Mouse (Mus musculus): ENCODE data around the gene Tnmd. TPM values are rescaled to one million over a fixed set of nuclear protein-coding genes. Genes with fewer than 3 reads are reported as not detected.
A peak's percentile ranks its signal among the peaks of the same experiment; 100 is the strongest.

The Tnmd gene
- polyA plus RNA-seq (2015; fragmentation: Nextera tagmentation; extraction: Ambion mirVana), result 41.5 and 42.7 TPM in 2 replicates

GRCm38 (mm10) chrX:133850680-133851079 lies at the start of gene Tnmd:
Gene Tnmd (plus strand): TSS chrX:133850980.
- Histone ChIP-seq H3K27me3 (peaks cover 7% of the 10 kb centered on the region; the same call in 1 of the 2 replicates), H3K4me3 (no peak within 1 kb of the TSS), H3K4me1 (no peaks in the 10 kb centered on the region), H3K4me2 (replicated peaks) (no peak within 1 kb of the TSS), H3K36me3 (no peaks in the 10 kb centered on the region), H3K9ac (no peak within 1 kb of the TSS), H3K9me3 (no peaks in the 10 kb centered on the region), H3K27ac (no peak within 1 kb of the TSS)
- no peak for ATAC-seq (ENCODE audit: low FRiP score, low read depth)
- 59% methylated on average over 5 of the region's 5 CpGs for WGBS

DNA sequence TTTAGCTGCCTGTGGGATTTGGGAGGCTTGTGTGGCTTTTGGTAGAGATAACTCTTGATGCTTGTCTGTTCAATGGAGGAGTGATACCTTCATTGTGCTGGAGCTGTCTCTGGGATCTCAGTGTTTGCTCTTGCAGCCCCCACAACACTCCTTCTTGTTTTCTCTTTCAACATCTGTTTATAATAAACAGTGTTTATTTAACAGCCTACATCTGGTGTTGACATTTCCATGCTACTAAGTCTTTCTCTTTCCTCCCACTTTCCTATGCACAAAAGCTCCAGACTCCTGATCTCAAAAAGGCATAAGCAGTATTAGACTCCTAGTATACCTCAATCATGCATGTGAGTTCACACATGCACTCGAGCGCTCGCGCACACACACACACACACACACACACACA lies 2.9 kb downstream of the Tnmd start:
- Histone ChIP-seq H3K36me3 (no peaks in the 10 kb centered on the region), H3K27ac (no peak overlapping the region; the same call in 1 of the 2 replicates), H3K27me3 (peaks cover 12% of the 10 kb centered on the region; the same call in 1 of the 2 replicates), H3K4me2 (replicated peaks) (no peak overlapping the region), H3K4me1 (no peaks in the 10 kb centered on the region), H3K9ac (no peak overlapping the region), H3K9me3 (no peaks in the 10 kb centered on the region), H3K4me3 (no peak overlapping the region)
- WGBS, result 62% methylated on average over 4 of the region's 4 CpGs
- no peak for ATAC-seq (ENCODE audit: low FRiP score, low read depth)

- ATAC-seq (ENCODE audit: low FRiP score, low read depth), result no peak
- no peak overlapping the region for H3K9ac ChIP-seq
- H3K27me3 ChIP-seq, result peaks cover 8% of the 10 kb centered on the region; the same call in 1 of the 2 replicates
- no peak overlapping the region for H3K4me2 ChIP-seq (replicated peaks)
- H3K36me3 ChIP-seq, result no peaks in the 10 kb centered on the region
- H3K27ac ChIP-seq, result no peak overlapping the region
- 90% methylated on average over 6 of the region's 6 CpGs for WGBS
- H3K9me3 ChIP-seq, result no peaks in the 10 kb centered on the region
- H3K4me1 ChIP-seq, result no peaks in the 10 kb centered on the region
- H3K4me3 ChIP-seq, result no peak overlapping the region
These were observed 19.0 kb downstream of the Tnmd start for GRCm38 (mm10) chrX:133869743-133870142.

- H3K4me3 ChIP-seq, result no peak overlapping the region
- no peaks in the 10 kb centered on the region for H3K9me3 ChIP-seq
- H3K4me1 ChIP-seq, result no peaks in the 10 kb centered on the region
- H3K27me3 ChIP-seq, result no peaks in the 10 kb centered on the region
- H3K9ac ChIP-seq, result no peak overlapping the region
- H3K36me3 ChIP-seq, result peaks cover 10% of the 10 kb centered on the region
- no peak overlapping the region for H3K27ac ChIP-seq
- ATAC-seq (ENCODE audit: low FRiP score, low read depth), result no peak
- H3K4me2 ChIP-seq (replicated peaks), result no peak overlapping the region
- WGBS, result 97% methylated on average over 3 of the region's 3 CpGs
These were observed 36.5 kb downstream of the Tnmd start for GRCm38 (mm10) chrX:133887308-133887707.

DNA sequence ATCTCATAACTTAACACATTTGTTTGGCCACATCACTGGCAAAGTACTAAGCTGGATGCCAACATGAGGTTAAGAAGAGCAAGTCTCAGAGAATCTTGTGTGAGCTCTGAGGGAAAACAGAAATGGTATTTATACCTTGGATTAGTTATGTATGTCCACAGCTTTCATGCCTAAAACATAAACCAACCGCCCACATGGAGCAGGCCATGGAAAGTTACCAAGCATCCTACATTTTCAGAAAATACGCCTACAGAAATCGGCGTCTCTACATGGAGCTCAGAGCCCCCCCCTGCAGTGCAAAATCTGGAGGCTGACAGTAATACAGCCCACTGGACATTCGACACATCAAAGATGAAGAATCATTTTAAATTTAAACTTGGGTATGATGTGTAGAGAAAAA lies 37.3 kb downstream of the Tnmd start:
- Histone ChIP-seq H3K4me2 (replicated peaks) (no peak overlapping the region), H3K9me3 (no peaks in the 10 kb centered on the region), H3K27me3 (no peaks in the 10 kb centered on the region), H3K36me3 (peaks cover 10% of the 10 kb centered on the region), H3K9ac (no peak overlapping the region), H3K4me1 (no peaks in the 10 kb centered on the region), H3K27ac (no peak overlapping the region), H3K4me3 (no peak overlapping the region)
- 89% methylated on average over 5 of the region's 5 CpGs for WGBS
- ATAC-seq (ENCODE audit: low FRiP score, low read depth), result no peak

DNA sequence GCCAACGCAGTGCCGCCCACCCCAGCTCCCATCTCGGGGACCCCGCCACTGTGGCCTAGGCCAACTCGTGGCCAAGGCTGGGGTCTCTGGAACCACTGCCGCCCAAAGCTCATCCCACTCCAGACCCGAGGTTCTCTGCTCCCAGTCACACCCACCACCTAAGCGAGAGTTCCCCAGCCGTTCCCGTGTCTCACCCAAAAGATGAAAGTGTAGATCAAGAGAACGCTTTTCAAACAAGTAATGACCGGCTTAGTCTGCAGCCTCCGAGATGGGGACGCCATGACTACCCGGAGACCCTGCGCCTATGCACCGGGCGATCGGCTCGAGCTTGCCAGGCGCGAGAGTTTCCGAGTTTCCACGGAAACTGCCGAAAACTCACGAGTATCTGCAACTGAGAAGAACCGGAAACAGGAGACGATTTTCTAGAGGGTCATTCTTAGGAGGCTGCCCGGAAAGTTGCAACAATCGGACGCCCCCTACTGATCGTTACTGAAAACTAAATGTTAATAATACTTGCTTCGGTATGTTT lies 47.3 kb downstream of the Tnmd start, which contains the start of gene Tspan6:
Gene Tspan6, minus strand, starts transcription at position 416 of the 529 bp plus-strand sequence.
- peak within 1 kb of the TSS; percentile 61 for H3K27ac ChIP-seq
- ATAC-seq (ENCODE audit: low FRiP score, low read depth), result peak; percentile 95

DNA sequence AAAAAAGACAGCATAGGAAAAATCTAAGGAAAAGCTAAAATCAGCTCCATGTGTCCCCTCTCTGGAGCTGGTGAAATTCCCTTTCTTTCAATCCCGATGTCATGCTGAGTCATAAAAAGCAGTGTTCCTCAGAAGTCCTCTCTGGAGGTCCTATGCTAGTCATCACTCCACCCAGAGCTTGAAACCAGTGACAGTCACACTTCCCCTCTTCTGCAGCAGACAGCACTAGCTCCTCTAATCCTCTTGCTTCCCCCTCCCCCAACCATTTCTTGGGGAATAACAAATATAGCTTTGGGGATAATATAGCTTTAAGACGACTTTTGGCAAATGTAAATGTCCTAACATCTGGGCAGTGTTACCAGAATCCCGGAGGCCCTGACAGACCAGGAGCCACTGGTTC lies 57.5 kb downstream of the Tnmd start, which contains the start of gene Srpx2:
Gene Srpx2, plus strand, starts transcription at position 166 of the 400 bp plus-strand sequence.
- Histone ChIP-seq H3K4me3 (no peak within 1 kb of the TSS), H3K4me2 (replicated peaks) (0 out of 2 replicates have a peak within 1 kb of the TSS, but pooled peaks have one; percentile 0), H3K4me1 (no peaks in the 10 kb centered on the region), H3K9ac (no peak within 1 kb of the TSS), H3K36me3 (no peaks in the 10 kb centered on the region), H3K27me3 (peaks cover 1% of the 10 kb centered on the region; the same call in 1 of the 2 replicates), H3K9me3 (no peaks in the 10 kb centered on the region), H3K27ac (no peak within 1 kb of the TSS)
- 22% methylated on average over 3 of the region's 3 CpGs for WGBS
- no peak for ATAC-seq (ENCODE audit: low FRiP score, low read depth)

More for the DNA sequence above, 47.3 kb downstream of the Tnmd start, which contains the start of gene Tspan6:
- Histone ChIP-seq H3K4me2 (replicated peaks) (peak within 1 kb of the TSS; percentile 64), H3K4me3 (peak within 1 kb of the TSS; percentile 57), H3K27me3 (no peaks in the 10 kb centered on the region), H3K9ac (peak within 1 kb of the TSS; percentile 79), H3K36me3 (peaks cover 17% of the 10 kb centered on the region), H3K4me1 (no peaks in the 10 kb centered on the region), H3K9me3 (no peaks in the 10 kb centered on the region)
- WGBS, result 23% methylated on average over 33 of the region's 33 CpGs

DNA sequence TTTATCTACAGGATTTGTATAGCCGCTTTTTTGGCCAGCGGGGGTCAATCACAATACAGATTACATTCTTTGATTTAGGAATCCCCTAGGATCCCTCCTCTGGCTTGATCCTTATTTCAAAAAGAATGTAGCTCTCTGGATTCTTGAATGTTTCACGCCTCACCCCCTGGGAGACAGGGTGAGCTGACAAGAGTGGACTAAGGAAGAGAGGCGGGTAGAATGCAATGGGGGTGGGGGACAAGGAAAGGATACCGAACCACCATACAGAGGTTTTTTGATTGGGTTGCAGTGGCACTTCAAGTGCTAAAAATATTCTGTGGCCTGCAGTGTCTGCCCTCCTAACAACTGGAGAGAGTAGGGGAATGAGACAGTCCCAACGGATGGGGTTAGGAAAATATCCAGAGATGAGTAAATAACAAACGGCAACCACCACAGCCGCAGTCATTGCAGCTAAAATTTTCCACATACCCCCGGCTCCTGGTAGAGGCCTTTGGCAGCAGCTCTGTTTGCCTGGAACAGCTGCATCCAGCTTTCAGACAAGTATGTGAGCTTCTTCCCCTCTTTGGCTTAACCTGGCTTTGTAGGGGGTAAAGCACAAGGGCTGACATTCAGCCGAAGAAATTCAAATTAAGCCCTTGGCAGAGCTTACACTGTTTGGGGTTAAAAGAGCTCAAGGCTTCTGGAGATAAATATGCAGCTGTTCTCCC lies 60.8 kb downstream of the Tnmd start:
- 0 out of 2 replicates have a peak, but pooled peaks cover 4% of the 10 kb centered on the region for H3K4me1 ChIP-seq
- H3K27me3 ChIP-seq, result peaks cover 13% of the 10 kb centered on the region; the same call in 1 of the 2 replicates
- H3K9ac ChIP-seq, result no peak overlapping the region
- no peak overlapping the region for H3K4me3 ChIP-seq
- ATAC-seq (ENCODE audit: low FRiP score, low read depth), result peak; percentile 65
- H3K27ac ChIP-seq, result peak overlapping the region; percentile 44; the same call in 1 of the 2 replicates
- no peaks in the 10 kb centered on the region for H3K36me3 ChIP-seq
- 47% methylated on average over 10 of the region's 10 CpGs for WGBS
- H3K4me2 ChIP-seq (replicated peaks), result no peak overlapping the region
- no peaks in the 10 kb centered on the region for H3K9me3 ChIP-seq

GRCm38 (mm10) chrX:133913006-133913405 lies 62.2 kb downstream of the Tnmd start:
- Histone ChIP-seq H3K4me3 (no peak overlapping the region), H3K4me2 (replicated peaks) (no peak overlapping the region), H3K9me3 (no peaks in the 10 kb centered on the region), H3K9ac (no peak overlapping the region), H3K27me3 (peaks cover 13% of the 10 kb centered on the region; the same call in 1 of the 2 replicates), H3K4me1 (0 out of 2 replicates have a peak, but pooled peaks cover 4% of the 10 kb centered on the region), H3K27ac (no peak overlapping the region), H3K36me3 (no peaks in the 10 kb centered on the region)
- WGBS, result 78% methylated on average over 3 of the region's 3 CpGs
- ATAC-seq (ENCODE audit: low FRiP score, low read depth), result no peak

GRCm38 (mm10) chrX:133914219-133914618 lies 63.4 kb downstream of the Tnmd start:
- Histone ChIP-seq H3K4me3 (no peak overlapping the region), H3K4me1 (0 out of 2 replicates have a peak, but pooled peaks cover 4% of the 10 kb centered on the region), H3K27me3 (peaks cover 13% of the 10 kb centered on the region; the same call in 1 of the 2 replicates), H3K4me2 (replicated peaks) (no peak overlapping the region), H3K27ac (no peak overlapping the region; the same call in 1 of the 2 replicates), H3K36me3 (no peaks in the 10 kb centered on the region), H3K9me3 (no peaks in the 10 kb centered on the region), H3K9ac (no peak overlapping the region)
- ATAC-seq (ENCODE audit: low FRiP score, low read depth), result peak; percentile 46; the same call in 1 of the 2 replicates
- 23% methylated on average over 7 of the region's 7 CpGs for WGBS

Measured in limb, embryonic 13.5 days (tissue).